Mouse (Mus musculus) megakaryocyte, embryonic 14.5 days (primary cell): Measurements from ENCODE around the gene Smarcb1.

ENCODE experiments used
- FLI1 ChIP-seq: IDR thresholded peaks from 2 replicates; pipeline ENCODE4 v1.6.1; 2012; ENCODE audit warnings: low read length, inconsistent platforms, mixed read lengths
- GATA1 ChIP-seq: IDR thresholded peaks from 3 replicates; pipeline ENCODE4 v1.6.1; 2012; ENCODE audit warnings: mixed read lengths, low read length, inconsistent platforms, borderline replicate concordance

DNA sequence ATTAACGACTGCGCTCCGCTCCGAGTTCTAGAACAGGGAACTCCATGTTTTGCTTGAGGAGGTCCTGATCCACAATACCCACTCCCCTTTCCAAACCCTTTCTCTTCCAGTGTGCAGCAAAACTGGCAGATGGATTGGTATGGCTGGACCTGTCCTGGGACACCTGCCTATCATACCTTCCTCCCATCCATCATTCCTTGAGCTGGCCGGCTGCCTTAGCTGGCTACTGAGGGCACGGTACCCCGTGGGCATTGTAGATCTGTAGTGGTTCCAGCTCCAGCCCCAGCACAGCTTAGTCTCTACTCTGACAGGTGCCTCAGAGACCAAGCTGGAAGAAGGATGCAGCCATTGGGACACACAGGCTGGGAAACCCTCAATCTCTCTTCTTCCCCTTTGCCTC, 9.9 kb upstream of the Smarcb1 start:
- TF ChIP-seq GATA1 (no peak), FLI1 (no peak)
